ENCODE assay signal across 12 mouse cellular contexts in genomic region chr15:101317814-101318500, GRCm38 (mm10). TPM values are rescaled to one million over a fixed set of nuclear protein-coding genes. Genes with fewer than 3 reads are reported as not detected.
DNase-seq lines count a peak whose midpoint lies in the region; ATAC-seq and TF ChIP-seq lines count a peak whose summit lies in the region.
"Had no signal": no experiment of that assay in that cellular context is flagged by ENCODE, and none has a peak within 500 bp of the region (broad histone marks: within the 10 kb centered on the region; RNA-seq: fewer than 3 reads in every experiment).

No protein-coding gene starts in this region.

- no peak for DNase-seq in gastrocnemius, adult 2 months
- DNase-seq in gastrocnemius, postnatal 14 days, result no peak
- DNase-seq in layer of hippocampus, adult 2 months (ENCODE audit: low spot score in 2 of 2), result no peak
- no peak for DNase-seq in layer of hippocampus, postnatal 36 days
- DNase-seq in urinary bladder, postnatal 4 days (ENCODE audit: low spot score in 2 of 2), result no peak
- DNase-seq in adrenal gland, postnatal 4 days (ENCODE audit: low spot score in 2 of 2), result no peak
- DNase-seq: thymus, adult 2 months had no signal

- peak; percentile 8; the same call in 1 of the 2 replicates for TF ChIP-seq CTCF in gastrocnemius, adult 2 months (IDR thresholded peaks at IDR 0.05)
- peak; percentile 62 for TF ChIP-seq CTCF in layer of hippocampus, adult 2 months (conservative IDR thresholded peaks at IDR 0.05)

- no peak overlapping the region for H3K4me3 ChIP-seq in gastrocnemius, adult 2 months
- no peak overlapping the region for H3K4me3 ChIP-seq in layer of hippocampus, adult 2 months
- H3K4me3 ChIP-seq: limb, embryonic 12.5 days had no signal

- H3K27ac ChIP-seq in gastrocnemius, adult 2 months, result peak overlapping the region; percentile 78
- H3K27ac ChIP-seq in layer of hippocampus, adult 2 months, result no peak overlapping the region; the same call in 1 of the 2 replicates
- H3K27ac ChIP-seq: limb, embryonic 12.5 days had no signal

- intact Hi-C loops in gastrocnemius, adult 2 months (cut with DNase I), result loop anchor here (5.0 kb wide), 1 partner anchor 96 kb away; the partner anchor contains the start of gene Grasp
- intact Hi-C loops in gastrocnemius, postnatal 14 days (cut with DNase I; ENCODE audit: low total_unique reads), result no loop called here

- ATAC-seq in granulocyte monocyte progenitor cell, adult 5-6 weeks (replicated peaks; ENCODE audit: poor library complexity, severe bottlenecking), result peak; percentile 56
- ATAC-seq in monocyte, adult 5-6 weeks (replicated peaks; ENCODE audit: insufficient number of reproducible peaks, low FRiP score, low TSS enrichment, poor library complexity, severe bottlenecking), result peak; percentile 18
- ATAC-seq: forebrain, embryonic 16.5 days had no signal

RNA-seq across cellular contexts. Expression of gene 6030408B16Rik, which starts 24.9 kb away (rescaled TPM):
- under 1 TPM; 0.20 to 0.36 TPM for total RNA-seq in gastrocnemius, adult 2 months (2021)
- under 1 TPM; 0.22 to 0.29 TPM for total RNA-seq in gastrocnemius, postnatal 14 days (2021)
- total RNA-seq in layer of hippocampus, adult 2 months (2021), result under 1 TPM in 1 of 2 experiments, not detected in 1; 0.54 TPM
- under 1 TPM; 0.20 to 0.30 TPM for total RNA-seq in layer of hippocampus, postnatal 36 days (2021)
- 0.60 TPM in 1 of 2 replicates, not detected in the other for total RNA-seq in granulocyte monocyte progenitor cell, adult 5-6 weeks (2014; fragmentation: Nextera tagmentation)
- 0.86 TPM in 1 of 2 replicates, not detected in the other for total RNA-seq in granulocyte monocyte progenitor cell, adult 5-6 weeks (2017)
- total RNA-seq in monocyte, adult 5-6 weeks (2017), result 0.75 to 1.4 TPM in 2 of 3 replicates, not detected in the other
- total RNA-seq in adrenal gland, postnatal 4 days (2021), result 1 to 10 TPM; 2.6 to 3.4 TPM
- total RNA-seq: G1E had no signal

RNA-seq across cellular contexts. Expression of gene Atg101, which starts 33.9 kb away (rescaled TPM):
- total RNA-seq in gastrocnemius, adult 2 months (2021), result 10 to 100 TPM; 23.7 to 32.4 TPM
- 10 to 100 TPM; 27.7 to 35.0 TPM for total RNA-seq in gastrocnemius, postnatal 14 days (2021)
- 10 to 100 TPM; 50.6 to 53.3 TPM for total RNA-seq in layer of hippocampus, adult 2 months (2021)
- 10 to 100 TPM; 48.8 to 49.5 TPM for total RNA-seq in layer of hippocampus, postnatal 36 days (2021)
- 35.3 and 36.0 TPM in 2 replicates for total RNA-seq in granulocyte monocyte progenitor cell, adult 5-6 weeks (2014; fragmentation: Nextera tagmentation)
- 51.9 and 60.6 TPM in 2 replicates for total RNA-seq in granulocyte monocyte progenitor cell, adult 5-6 weeks (2017)
- 52.9 to 72.0 TPM (median 58.7 TPM) in 3 replicates for total RNA-seq in monocyte, adult 5-6 weeks (2017)
- total RNA-seq in adrenal gland, postnatal 4 days (2021), result 10 to 100 TPM; 37.8 to 38.9 TPM

RNA-seq across cellular contexts. Expression of gene Krt80, which starts 52.0 kb away (rescaled TPM):
- total RNA-seq in gastrocnemius, adult 2 months (2021), result 1 to 10 TPM; 1.6 to 2.5 TPM
- 1 to 10 TPM in 1 of 2 experiments, under 1 TPM in 1; 0.69 to 1.4 TPM for total RNA-seq in gastrocnemius, postnatal 14 days (2021)
- under 1 TPM; 0.12 to 0.18 TPM for total RNA-seq in layer of hippocampus, adult 2 months (2021)
- under 1 TPM in 1 of 2 experiments, not detected in 1; 0.46 TPM for total RNA-seq in layer of hippocampus, postnatal 36 days (2021)
- total RNA-seq in granulocyte monocyte progenitor cell, adult 5-6 weeks (2014; fragmentation: Nextera tagmentation), result 3.2 and 4.2 TPM in 2 replicates
- total RNA-seq in granulocyte monocyte progenitor cell, adult 5-6 weeks (2017), result 1.2 and 1.3 TPM in 2 replicates
- 124 to 181 TPM (median 163 TPM) in 3 replicates for total RNA-seq in monocyte, adult 5-6 weeks (2017)
- 1 to 10 TPM in 1 of 2 experiments, under 1 TPM in 1; 0.45 to 1.1 TPM for total RNA-seq in adrenal gland, postnatal 4 days (2021)

Comparison
In these comparisons a context has a peak if more than half of its experiments do, and no peak if none do; other contexts are left out.
1. RNA of gene Krt80, which starts 52.0 kb away (total RNA-seq): 124 to 181 TPM in monocyte, adult 5-6 weeks; 1.2 to 4.2 TPM in granulocyte monocyte progenitor cell, adult 5-6 weeks, 1.6 to 2.5 TPM in gastrocnemius, adult 2 months, 0.69 to 1.4 TPM in gastrocnemius, postnatal 14 days, 0.45 to 1.1 TPM in adrenal gland, postnatal 4 days, 0.46 TPM in layer of hippocampus, postnatal 36 days and 0.12 to 0.18 TPM in layer of hippocampus, adult 2 months; every median in the first group is over 10 times any median in the second.